ENCODE assay signal across 21 mouse cellular contexts in genomic region chr12:78901467-78901866, GRCm38 (mm10). TPM values are rescaled to one million over a fixed set of nuclear protein-coding genes. Genes with fewer than 3 reads are reported as not detected.
A peak's percentile ranks its signal among the peaks of the same experiment; 100 is the strongest.
DNase-seq lines count a peak whose midpoint lies in the region; ATAC-seq and TF ChIP-seq lines count a peak whose summit lies in the region.
"Had no signal": no experiment of that assay in that cellular context is flagged by ENCODE, and none has a peak within 500 bp of the region (broad histone marks: within the 10 kb centered on the region; RNA-seq: fewer than 3 reads in every experiment).

No protein-coding gene starts in this region.

- peak; percentile 34 for TF ChIP-seq RAD21 in CH12.LX (IDR thresholded peaks at IDR 0.05; ENCODE audit: low read depth, low read length)

- peak; percentile 10 for DNase-seq in lung, postnatal 25 days (ENCODE audit: low spot score)
- no peak for DNase-seq in lung, postnatal 4 days
- peak; percentile 45 for DNase-seq in CH12.LX (ENCODE audit: extremely low read depth)
- DNase-seq in splenic B cell, adult 2 months (ENCODE audit: low read depth, low spot score): peak; percentile 33
- no peak for DNase-seq in MN1 (ENCODE audit: low spot score)
- DNase-seq in thymus, postnatal 10 days (ENCODE audit: low spot score in 2 of 2): no peak
- DNase-seq: adrenal gland, postnatal 14 days; cerebellum, adult 18-20 months; cerebellum, adult 9-11 months; cerebellum, postnatal 36 days; embryo, embryonic 11 days; gastrocnemius, postnatal 10 days had no signal

- peak in 1 of 2 experiments; percentile 27; a peak in 1 of 4 replicates for TF ChIP-seq CTCF in CH12.LX (conservative IDR thresholded peaks at IDR 0.05 in 1 of 2, IDR thresholded peaks at IDR 0.05 in 1 of 2; ENCODE audit: low read depth in 2 of 2, low read length in 2 of 2)

- H3K4me2 ChIP-seq in CH12.LX (ENCODE audit: insufficient read depth, low read depth, poor library complexity, severe bottlenecking): no peak overlapping the region
- H3K4me2 ChIP-seq: embryonic facial prominence, embryonic 12.5 days; forebrain, embryonic 15.5 days; heart, embryonic 15.5 days; hindbrain, embryonic 15.5 days had no signal

- no peaks in the 10 kb centered on the region for H3K36me3 ChIP-seq in CH12.LX (replicated peaks in 1 of 2; ENCODE audit: control insufficient read depth in 1 of 2, insufficient read depth in 1 of 2, low read length in 1 of 2)
- H3K36me3 ChIP-seq in splenic B cell, adult 2 months (ENCODE audit: control insufficient read depth, insufficient read depth, low read length, poor library complexity, severe bottlenecking): no peaks in the 10 kb centered on the region
- H3K36me3 ChIP-seq: embryonic facial prominence, embryonic 12.5 days; forebrain, embryonic 15.5 days; heart, embryonic 15.5 days; hindbrain, embryonic 15.5 days had no signal

- no peak overlapping the region for H3K27ac ChIP-seq in CH12.LX (ENCODE audit: insufficient read depth, low read depth)
- H3K27ac ChIP-seq: embryonic facial prominence, embryonic 12.5 days; forebrain, embryonic 15.5 days; heart, embryonic 15.5 days; hindbrain, embryonic 15.5 days had no signal

- in situ Hi-C loops in CH12.LX (cut with MboI; ENCODE audit: low pct_ligation_motif_present, low pct_unique_long_range_greater_than_20kb, low sequenced_read_pairs): no loop called here

- no peak overlapping the region for H3K9ac ChIP-seq in CH12.LX (ENCODE audit: insufficient read depth, low read depth)
- H3K9ac ChIP-seq: embryonic facial prominence, embryonic 12.5 days; forebrain, embryonic 15.5 days; heart, embryonic 15.5 days; hindbrain, embryonic 15.5 days had no signal

- H3K79me2 ChIP-seq in CH12.LX (replicated peaks; ENCODE audit: control insufficient read depth, extremely low read depth, insufficient read depth, poor library complexity, severe bottlenecking): no peaks in the 10 kb centered on the region

- H3K9me3 ChIP-seq in CH12.LX (replicated peaks; ENCODE audit: low read length): no peaks in the 10 kb centered on the region
- H3K9me3 ChIP-seq: embryonic facial prominence, embryonic 12.5 days; forebrain, embryonic 15.5 days; heart, embryonic 15.5 days; hindbrain, embryonic 15.5 days had no signal

- no peak for TF ChIP-seq POLR2A in CH12.LX (IDR thresholded peaks at IDR 0.05; ENCODE audit: low read depth, low read length)

- ATAC-seq in granulocyte monocyte progenitor cell, adult 5-6 weeks (replicated peaks; ENCODE audit: poor library complexity, severe bottlenecking): peak; percentile 57
- ATAC-seq: activated CD4-positive, CD25-positive, alpha-beta regulatory T cell, adult 4 months; CD4-positive, CD25-positive, alpha-beta regulatory T cell, adult 4 months; forebrain, embryonic 15.5 days; intestine, embryonic 16.5 days; Patski had no signal

- no peak overlapping the region for H3K4me3 ChIP-seq in CH12.LX (replicated peaks in 1 of 3; ENCODE audit: low read depth in 2 of 3, low read length in 2 of 3, poor library complexity in 1 of 3)
- H3K4me3 ChIP-seq: embryonic facial prominence, embryonic 12.5 days; forebrain, embryonic 15.5 days; heart, embryonic 15.5 days; hindbrain, embryonic 15.5 days had no signal

- no peaks in the 10 kb centered on the region for H3K27me3 ChIP-seq in CH12.LX (replicated peaks)
- H3K27me3 ChIP-seq in splenic B cell, adult 2 months (ENCODE audit: control insufficient read depth, insufficient read depth, low read length, poor library complexity, severe bottlenecking): no peaks in the 10 kb centered on the region
- H3K27me3 ChIP-seq: Patski had no signal

- TF ChIP-seq EP300 in CH12.LX (IDR thresholded peaks at IDR 0.05; ENCODE audit: low read length): no peak

- H3K4me1 ChIP-seq in CH12.LX (ENCODE audit: control insufficient read depth in 1 of 2, insufficient read depth in 2 of 2): peaks cover 5 to 8% of the 10 kb centered on the region in 2 experiments; a peak in 2 of 4 replicates
- H3K4me1 ChIP-seq: embryonic facial prominence, embryonic 12.5 days had no signal

- dilution Hi-C loops in CH12.LX (cut with MboI; ENCODE audit: extremely low pct_ligation_motif_present, extremely low pct_unique_long_range_greater_than_20kb, low sequenced_read_pairs): no loop called here

TF ChIP-seq in CH12.LX, 34 proteins besides CTCF, POLR2A, EP300 and RAD21:
- no peak for TF ChIP-seq POLR2AphosphoS2 (IDR thresholded peaks at IDR 0.05; ENCODE audit: low read depth, low read length)
- peak; percentile 4; the same call in 1 of the 2 replicates for TF ChIP-seq SMC3 (IDR thresholded peaks at IDR 0.05; ENCODE audit: low read depth, low read length)

RNA-seq across cellular contexts. Expression of gene Plek2, which starts 5.3 kb away (rescaled TPM):
- 0.85 and 1.1 TPM in 2 replicates for total RNA-seq in CH12.LX (2012; rRNA removed)
- total RNA-seq in CH12.LX (2014; rRNA removed): not detected in 2 replicates
- polyA plus RNA-seq in CH12.LX (2012; ENCODE audit: insufficient read length, low read depth): 0.30 TPM in 1 of 2 replicates, not detected in the other
- total RNA-seq in granulocyte monocyte progenitor cell, adult 5-6 weeks (2014; fragmentation: Nextera tagmentation): not detected in 2 replicates
- 0.10 TPM in 1 of 2 replicates, not detected in the other for total RNA-seq in granulocyte monocyte progenitor cell, adult 5-6 weeks (2017)

RNA-seq across cellular contexts. Expression of gene Eif2s1, which starts 39.8 kb away (rescaled TPM):
- total RNA-seq in CH12.LX (2012; rRNA removed) (124 and 170 TPM in 2 replicates), CH12.LX (2014; rRNA removed) (351 and 442 TPM in 2 replicates)
- 196 and 197 TPM in 2 replicates for polyA plus RNA-seq in CH12.LX (2012; ENCODE audit: insufficient read length, low read depth)
- 95.3 and 112 TPM in 2 replicates for total RNA-seq in granulocyte monocyte progenitor cell, adult 5-6 weeks (2014; fragmentation: Nextera tagmentation)
- total RNA-seq in granulocyte monocyte progenitor cell, adult 5-6 weeks (2017): 130 and 136 TPM in 2 replicates

RNA-seq across cellular contexts. Expression of gene Atp6v1d, which starts 40.0 kb away (rescaled TPM):
- total RNA-seq in CH12.LX (2012; rRNA removed): 28.4 and 30.0 TPM in 2 replicates
- 65.6 and 70.5 TPM in 2 replicates for total RNA-seq in CH12.LX (2014; rRNA removed)
- polyA plus RNA-seq in CH12.LX (2012; ENCODE audit: insufficient read length, low read depth): 39.2 and 74.0 TPM in 2 replicates
- total RNA-seq in granulocyte monocyte progenitor cell, adult 5-6 weeks (2014; fragmentation: Nextera tagmentation): 47.8 and 57.0 TPM in 2 replicates
- total RNA-seq in granulocyte monocyte progenitor cell, adult 5-6 weeks (2017): 35.2 and 45.5 TPM in 2 replicates

Comparison
In these comparisons a context has a peak if more than half of its experiments do, and no peak if none do; other contexts are left out.
1. DNase-seq: peak in lung, postnatal 25 days (single experiment), CH12.LX (single experiment) and splenic B cell, adult 2 months (single experiment); none in lung, postnatal 4 days (0 of 2), MN1 (single experiment) and thymus, postnatal 10 days (0 of 2).